Mouse (Mus musculus): Measurements from ENCODE around the gene Exoc6b.
A peak's percentile ranks its signal among the peaks of the same experiment; 100 is the strongest.

The Exoc6b gene

DNA sequence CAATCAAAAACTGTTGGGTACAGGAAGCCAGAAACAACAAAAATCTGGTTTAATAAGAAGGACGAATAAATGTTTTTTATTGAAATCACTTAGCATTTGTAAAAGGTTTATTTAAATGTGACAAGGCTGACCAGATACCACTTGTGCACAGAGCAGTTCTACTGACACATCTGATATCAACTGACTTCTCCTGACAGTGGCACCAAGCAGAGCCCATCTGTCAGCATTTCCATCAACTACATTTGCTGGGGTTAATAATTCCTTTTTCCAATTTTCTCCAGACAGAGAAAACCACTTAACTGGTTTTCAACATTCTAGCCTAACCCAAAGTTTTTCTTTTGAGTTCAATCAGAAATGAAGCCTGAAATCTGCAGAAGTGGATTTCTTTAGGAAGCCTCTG, 100.8 kb downstream of the Exoc6b start:
- DNase-seq = no peak

DNA sequence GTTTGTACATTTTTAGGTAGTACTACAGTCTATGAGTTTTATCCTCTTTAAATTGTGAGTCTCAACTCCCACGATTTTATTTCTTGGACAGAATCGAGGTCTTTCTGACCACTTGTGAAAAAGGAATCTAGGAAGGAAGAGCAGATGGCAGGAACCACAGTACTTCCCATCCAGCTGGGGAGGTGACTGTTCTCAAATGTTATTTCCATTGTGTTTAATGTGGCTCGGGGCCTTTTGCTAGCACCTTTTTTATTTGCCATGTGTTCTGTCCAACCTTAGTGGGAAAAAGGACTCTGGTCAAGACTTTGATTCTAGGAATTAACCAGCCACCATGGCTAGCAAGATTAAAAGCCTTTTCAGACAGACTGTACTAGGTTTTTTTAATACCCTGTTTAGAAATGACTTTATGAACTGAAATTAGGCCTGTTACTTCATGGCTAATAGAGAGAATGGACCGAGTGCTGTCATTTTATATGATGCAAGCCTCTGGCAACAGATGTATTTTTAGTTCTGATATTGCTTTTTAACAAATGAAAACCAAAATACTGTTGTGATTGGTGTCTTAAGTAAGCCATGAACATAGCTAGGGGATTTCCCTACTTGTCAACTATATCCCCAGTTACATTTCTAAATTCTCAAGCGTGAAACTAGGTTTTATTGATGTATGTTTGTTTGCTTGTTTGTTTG, 104.4 kb downstream of the Exoc6b start:
- DNase-seq = no peak

DNA sequence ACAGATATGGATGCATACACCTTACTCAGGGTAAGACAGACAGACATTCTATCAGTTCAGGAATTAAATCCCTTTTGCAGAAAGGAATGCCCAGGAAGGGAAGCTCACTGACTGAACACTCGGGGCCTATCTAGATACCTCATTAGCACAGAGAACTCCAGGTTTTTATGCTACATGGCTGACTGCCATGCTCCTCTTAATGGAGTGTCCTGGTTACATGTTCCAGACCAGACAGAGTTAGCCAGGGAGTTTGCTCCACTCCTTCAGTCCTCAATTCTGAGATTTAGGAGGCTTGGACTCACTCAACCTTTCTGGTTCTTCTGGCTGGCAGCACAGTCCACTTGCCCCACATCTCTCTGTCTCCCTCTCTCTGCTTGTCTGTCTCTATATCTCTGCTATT, 106.3 kb downstream of the Exoc6b start:
- DNase-seq = no peak

DNA sequence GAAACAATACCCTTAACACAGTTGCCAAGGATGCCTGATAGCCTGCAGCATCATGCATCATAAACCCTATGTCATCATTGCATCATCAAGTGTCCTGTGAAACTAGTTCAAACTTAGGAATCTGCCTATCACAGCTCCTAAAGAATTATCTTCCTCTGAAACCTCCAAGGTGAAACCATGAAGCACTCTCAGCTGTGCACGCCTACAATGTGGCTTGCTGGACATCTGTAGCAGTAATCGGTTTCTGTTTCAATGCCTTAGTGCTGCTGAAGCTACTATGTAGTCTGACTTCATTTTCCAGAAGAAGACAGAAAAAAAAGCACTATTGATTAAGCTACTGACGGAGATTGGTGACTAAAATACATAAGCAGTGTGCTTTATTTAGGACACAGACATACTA, 107.5 kb downstream of the Exoc6b start:
- DNase-seq = no peak

DNA sequence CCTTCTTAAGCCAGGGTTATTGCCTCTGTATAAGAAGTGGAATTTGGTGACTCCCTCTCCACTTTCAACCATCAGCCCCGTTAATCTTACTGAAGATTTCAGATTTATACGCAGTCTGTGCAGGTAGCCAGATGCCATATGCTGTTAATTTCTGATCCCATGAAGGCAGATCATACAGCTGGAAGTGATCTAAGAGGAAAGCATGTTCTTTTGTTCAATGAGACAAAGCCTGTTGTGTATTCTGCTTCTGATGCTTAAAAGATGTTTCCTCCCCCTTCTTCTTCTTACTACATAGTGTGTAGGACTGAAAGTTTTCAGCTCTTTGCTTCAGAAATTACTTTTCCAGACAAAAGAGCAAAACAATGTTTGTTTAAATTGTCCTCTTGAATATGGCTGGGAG, 109.8 kb downstream of the Exoc6b start:
- no peak for DNase-seq

DNA sequence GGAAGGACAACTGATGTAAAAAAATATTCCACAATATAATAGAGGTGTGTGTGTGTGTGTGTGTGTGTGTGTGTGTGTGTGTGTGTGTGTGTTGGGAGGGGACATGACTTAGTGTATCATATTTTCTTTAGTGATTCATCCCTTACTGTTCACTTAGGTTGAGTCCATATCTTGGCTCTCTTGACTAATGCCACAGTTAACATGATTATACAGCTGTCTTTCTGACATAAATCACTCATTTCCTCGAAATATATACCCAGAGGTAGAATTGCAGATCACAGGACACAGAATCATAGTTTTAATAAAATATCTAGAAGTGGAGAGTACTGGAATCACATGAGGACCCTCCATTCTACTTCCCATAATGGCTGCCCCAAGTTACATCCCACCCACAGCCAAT, 117.7 kb downstream of the Exoc6b start:
- DNase-seq = no peak

DNA sequence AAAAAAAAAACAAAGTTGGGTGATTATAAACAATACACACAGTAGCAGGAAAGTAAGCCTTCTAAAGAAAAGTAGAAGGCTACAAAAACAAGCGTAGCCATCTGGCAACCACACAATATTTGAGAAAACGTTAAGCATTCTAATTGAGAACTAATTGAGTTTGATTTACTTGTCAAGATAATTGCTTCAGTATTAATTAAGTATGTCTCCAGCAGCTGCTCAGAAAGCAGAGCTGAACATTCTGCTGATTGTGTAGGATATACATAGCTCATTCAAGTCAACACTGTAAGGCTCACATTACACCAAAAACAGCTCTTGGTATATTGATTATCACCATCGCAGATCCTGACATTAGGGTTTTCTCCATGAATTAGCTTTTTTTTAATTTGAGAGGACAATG, 122.7 kb downstream of the Exoc6b start:
- no peak for DNase-seq

DNA sequence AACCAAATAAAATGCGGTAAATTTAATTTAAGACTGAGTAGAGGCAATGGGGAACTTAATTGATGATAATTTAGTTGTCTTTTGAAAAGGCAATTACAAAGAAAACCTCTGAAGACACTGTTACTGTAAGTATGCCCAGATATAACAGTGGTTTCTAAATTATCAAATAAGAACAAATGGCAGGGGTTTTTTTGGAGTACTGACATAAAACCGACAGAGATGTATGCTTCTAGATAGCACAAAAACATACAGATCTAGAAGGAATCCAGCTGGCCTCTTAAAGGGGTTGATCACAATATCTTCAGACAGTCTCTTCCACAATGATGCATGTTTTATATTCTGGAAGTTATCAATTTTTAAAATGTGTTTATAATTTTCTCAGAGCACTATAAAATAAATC, 123.2 kb downstream of the Exoc6b start:
- no peak for DNase-seq

DNA sequence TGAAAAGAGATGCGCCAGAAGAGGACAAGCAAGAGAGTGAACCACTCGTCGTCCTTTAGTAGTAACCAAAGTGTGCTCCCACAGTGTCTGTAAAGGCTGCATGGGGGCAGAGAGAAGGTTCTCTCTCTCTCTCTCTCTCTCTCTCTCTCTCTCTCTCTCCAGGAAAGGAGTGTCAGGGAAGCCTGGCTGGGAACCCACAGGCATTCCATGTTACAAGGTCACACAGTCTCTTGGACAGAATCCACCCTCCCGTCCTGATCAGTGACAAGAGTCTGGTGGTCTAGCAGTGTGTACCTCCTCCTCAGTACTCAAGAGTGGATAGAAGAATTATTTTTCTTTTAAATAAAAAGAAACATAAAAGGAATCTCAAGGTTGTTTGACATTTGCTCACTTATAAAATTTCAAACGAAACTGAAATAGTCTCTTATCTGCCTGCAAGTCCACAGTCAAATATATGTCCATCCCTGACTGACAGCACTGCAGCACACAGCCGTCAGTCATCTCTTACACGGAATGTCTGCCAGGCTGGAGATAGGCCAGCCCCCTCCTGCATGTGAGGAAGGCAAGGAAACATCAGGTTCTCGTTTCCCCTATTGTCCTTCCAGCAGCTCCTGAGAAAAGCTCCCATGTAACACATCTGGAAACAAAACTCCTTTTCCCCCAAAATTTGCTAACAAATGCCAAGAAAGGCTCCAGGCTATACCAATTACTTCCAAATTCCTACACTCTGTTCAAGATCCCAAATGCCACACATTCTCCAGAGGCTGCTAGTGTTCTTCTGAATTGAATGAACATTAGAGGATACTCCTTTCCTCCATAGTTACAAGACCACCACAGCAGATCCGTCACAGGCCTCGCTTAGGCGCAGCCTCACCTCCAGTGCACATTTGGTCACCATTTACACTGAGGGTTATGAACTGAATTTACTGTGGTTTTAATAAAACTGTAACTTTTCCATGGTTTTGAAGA, 136.1 kb downstream of the Exoc6b start:
- DNase-seq = no peak

DNA sequence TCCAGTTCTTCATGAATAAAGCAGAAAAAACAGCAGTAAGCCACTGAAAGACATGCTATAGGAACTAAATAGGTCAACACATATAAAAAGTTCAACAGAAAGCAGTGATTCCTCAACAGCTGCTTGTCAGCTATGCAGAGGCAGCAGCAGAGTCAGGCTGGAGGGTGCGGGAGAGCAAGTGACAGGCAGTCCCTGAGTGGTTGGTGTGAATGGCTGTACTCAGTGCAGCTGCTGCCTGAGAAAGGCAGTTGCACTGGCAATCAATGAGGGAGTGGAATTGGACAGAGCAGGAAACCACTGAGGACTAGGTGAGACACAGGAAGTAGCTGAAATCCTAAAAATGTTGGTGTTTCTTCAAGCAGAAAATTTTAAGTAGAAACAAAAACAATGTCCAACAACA, 138.3 kb downstream of the Exoc6b start:
- no peak for DNase-seq

DNA sequence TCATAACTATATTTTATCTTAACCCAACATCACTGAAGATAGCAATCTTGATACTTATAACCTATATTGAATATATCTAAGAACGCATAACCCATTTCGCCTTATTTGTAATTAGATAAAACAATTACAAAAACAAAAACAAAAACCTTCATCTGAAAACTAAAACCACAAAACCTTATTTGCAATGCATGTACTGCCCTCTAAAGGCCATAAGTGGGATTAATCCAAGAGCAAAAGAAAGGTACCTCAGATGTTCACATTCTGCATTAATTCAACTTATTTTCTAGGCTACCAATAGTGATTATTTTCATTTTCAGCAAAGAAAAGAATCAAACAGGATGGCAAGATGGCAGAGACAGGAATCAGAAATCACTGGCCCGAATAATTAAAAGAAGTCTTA, 143.2 kb downstream of the Exoc6b start:
- no peak for DNase-seq

DNA sequence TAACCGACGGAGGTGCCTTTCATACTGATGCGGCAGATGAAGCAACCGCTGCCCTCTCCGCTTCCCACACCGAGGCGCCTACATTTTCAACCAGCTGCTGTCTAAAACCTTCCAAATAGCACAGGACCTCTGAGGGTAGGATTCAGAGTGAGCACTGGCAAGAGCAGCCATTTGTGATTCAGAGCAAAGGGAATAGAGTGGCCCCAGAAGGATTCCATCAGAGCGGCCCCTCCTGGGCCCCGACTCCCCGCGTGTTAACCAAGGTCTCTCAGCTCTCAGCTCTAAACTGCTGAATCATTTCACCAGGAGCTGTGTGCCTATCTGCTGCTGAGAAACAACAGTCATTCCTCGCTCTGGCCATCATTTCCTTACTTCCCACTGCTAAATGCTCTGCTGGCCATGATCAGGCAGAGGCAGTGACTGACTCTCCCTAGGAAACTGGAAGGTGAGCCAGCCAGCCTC, 145.5 kb downstream of the Exoc6b start:
- DNase-seq = no peak

DNA sequence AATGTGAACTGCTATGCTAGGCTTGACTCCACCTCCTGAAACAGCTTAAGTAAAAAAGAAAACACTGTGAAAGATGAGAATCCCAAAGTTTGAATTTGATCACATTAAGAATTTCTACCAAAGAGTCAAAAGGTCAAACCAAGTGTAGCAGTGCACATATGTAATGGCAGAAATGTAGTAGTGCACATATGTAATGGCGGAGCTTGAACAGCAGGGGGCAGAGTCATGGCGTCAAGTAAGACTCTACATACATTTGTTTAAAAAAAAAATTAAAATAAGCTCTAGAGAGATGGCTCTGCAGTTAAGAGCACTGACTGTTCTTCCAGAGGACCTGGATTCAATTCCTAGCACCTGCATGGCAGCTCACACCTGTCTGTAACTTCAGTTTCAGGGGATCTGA, 153.0 kb downstream of the Exoc6b start:
- DNase-seq = no peak

DNA sequence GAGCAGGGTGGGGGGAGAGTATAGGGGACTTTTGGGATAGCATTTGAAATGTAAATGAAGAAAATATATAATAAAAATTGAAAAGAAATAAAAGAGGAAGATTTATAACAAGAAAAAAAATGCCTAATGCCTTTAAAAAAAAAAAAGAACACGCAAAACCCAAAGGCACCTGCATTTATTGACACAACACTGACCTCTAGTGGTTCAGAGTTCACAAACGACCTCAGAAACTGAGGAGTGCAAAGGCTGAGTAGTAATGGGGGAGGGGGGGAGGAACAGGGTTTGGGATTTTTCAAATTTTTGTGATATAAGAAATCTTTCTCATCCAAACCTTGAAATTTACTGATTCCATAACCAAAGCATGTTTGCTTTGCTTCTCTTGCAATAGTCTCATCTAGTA, 156.9 kb downstream of the Exoc6b start:
- no peak for DNase-seq

DNA sequence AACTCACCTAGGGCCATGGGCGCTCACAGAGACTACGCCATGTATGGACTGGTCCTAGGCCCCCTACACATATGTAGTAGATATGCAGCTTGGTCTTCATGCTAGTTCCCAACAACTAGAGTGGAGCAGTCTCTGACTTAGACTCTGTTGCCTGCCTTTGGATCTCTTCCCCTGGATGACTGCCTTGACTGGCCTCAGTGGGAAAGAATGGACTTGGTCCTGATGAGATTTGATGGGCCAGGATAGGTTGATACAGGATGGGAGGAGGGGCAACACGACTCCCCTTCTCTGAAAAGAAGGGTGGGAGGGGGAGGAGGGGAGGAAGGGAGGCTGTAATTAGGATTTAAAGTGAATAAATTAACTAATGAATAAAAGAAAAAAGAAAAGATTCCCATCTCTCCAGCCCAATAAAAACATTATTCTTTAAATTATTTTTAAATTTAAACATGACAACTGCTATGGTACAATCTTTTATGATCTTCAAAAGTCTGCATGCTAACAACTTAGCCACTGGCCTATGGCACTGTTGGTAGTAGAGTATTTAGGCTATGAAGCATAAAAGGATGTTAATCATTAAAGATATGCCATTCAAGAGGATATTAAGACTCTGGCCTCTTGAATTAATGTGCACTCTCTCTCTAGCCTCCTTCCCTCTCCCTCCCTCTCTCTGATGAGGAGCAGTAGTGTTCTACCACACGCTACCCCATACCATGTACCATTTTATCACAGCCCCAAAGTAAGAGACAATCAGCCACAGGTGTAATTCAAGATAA, 170.1 kb downstream of the Exoc6b start:
- no peak for DNase-seq

DNA sequence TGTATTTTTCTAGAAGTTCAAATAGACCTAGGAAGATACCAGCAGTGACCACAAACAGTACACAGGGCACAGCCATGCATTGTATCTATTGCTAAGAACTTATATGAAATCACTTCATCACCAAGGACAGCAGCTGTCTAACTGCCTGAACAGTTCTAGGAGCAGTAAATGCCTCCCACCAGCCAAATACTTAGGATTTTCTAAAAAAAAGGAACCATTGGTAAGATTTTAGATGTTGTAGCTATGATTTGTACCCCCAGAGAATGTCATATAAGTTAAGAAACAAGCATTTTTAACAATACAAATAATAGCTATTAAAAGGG, 175.6 kb downstream of the Exoc6b start:
- DNase-seq = no peak

DNA sequence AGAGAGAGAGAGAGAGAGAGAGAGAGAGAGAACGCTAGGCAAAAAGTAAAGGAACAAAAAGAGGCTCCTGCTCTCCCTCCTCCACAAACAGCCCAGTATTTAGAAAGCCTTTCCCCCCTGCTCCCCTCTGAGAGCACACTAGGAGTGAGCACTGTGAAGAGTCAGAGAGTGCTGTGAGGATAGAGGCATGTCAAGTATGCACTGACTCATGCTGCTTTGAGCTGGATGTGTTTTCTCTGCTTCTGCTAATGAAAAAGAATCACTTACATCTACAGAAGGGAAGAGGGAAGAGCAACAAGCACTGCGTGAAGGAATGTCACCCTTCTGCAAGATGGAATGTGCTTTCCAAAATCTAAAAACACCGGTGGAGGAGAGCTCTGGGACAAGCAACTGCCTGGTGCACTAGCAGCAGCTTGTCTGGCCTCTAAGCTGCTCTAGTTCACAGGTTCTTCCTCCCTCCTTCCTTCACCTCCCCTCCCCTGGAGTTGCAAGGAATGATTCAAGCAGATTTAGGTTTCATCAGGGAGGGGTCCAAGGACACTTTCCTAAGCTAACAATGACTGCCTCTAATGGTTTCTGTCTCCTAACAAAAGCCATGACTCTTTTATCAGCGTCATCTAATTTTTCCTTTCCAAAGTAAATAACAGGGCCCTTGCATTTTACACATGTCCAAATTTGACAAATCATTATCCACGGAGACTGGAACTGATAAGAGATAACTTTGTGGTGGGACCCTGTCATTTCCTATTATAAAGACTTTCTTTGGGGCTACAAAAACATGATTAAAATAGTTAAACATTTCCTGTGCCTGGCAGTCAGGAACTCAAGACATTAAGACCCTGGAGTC, 176.2 kb downstream of the Exoc6b start:
- no peak for DNase-seq

DNA sequence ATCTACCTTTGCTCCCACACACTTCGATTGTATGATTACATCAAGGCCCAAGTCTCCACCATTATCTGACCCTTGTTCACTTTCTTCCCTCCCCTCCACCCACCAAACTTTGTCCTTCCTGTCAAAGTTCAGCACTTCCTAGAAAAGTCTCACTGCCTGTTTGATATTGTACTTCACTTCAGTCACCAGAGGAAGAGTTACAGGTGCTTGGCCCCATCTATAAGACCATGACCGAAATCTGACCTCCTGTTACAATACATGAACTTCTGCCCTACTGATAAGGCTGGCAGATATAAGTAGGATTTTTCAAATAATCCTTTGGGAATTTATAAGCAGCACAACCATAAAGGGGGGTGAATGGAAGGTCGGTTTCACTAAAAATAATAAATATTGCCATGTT, 182.8 kb downstream of the Exoc6b start:
- DNase-seq = peak; percentile 24

DNA sequence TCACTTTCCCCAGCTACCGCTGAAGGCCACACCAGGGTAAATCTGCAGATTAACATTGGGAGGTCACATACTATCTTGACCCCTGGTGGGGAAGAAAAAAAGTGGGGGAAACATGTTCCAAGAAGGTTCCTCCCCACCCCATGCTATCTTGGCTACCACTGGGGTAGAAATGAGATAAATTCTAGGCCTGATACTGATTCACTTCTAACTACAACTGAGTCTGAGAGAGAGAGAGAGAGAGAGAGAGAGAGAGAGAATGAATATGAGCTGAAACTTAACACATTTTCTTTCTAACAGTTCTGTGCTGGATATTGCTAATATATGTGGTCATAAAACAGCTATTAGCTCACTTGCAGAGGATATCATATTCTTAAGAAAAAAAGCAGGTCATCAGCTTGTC, 184.2 kb downstream of the Exoc6b start:
- DNase-seq = no peak

DNA sequence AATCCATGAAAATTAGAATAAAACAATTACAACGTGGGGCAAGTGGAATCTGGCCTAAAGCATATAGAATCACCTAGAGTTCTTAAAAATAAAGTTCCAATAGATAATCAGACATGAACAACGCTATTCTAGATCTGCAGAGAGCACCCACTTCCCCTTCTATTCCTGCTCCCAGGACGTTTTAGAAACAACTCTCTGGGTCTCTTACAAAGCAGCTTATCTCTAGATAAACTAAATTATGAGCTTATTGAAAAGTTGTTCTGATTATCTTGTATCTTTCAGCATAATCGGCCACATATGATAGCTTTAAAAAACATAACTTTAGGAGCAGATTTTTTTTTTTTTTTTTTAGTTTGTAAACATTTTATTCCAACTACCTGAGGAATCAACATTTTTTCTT, 185.6 kb downstream of the Exoc6b start:
- no peak for DNase-seq

DNA sequence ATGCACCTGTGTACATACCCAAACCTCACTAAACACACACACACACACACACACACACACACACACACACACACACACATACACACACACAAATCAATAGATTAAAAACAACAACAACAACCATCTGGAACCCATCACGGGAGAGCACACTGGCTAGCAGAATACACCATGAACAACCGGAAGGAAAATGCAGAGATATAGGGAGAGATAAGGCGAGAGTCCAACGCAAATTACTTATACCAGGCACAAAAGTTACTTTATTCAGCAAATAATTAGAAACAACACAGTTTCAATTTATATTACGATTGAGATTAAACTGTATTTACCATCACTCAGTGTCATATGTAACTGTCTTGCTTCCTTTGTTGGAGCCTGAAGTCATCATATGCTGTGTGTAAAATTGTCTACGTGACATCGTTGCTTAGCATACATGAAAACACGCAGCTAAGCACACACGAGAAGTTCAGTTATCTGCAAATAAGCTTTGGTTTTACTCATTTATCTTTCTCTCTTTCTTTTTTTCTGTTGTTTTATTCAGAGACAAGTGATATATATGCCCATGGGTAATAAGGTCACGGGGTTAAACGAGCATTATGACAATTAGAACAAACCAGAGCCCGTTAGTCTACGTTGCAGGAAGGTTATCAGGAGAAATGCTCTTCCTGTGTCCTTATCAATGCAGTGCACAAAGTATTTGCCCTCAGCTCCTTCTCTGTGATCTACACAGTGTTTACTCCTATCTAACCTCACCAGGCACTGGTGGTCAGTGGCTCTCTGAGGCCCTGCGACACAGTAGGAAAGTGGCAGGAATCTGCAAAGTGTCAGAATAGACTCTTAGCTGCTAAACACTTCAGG, 186.4 kb downstream of the Exoc6b start:
- no peak for DNase-seq

DNA sequence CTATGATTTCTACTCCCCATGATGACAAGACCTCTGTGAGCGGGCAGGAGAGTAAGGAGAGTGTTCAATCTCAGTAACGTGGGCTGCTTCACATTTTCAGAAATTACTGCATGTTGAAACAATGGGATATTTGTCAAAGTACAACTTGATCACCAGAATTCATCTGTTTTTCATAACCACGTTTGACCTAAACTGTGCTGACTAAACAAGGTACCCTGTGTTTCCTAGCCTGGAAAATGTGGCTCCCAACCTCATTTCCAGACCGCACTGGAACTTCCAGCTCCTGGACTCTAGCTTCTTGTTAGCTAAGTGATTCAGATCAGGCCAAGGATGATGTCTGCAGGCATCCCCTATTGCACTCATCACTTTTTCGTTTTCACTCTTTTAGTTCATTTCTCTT, 193.4 kb downstream of the Exoc6b start:
- no peak for DNase-seq
